Mouse (Mus musculus): Measurements from ENCODE around the gene Idh1.

DNA sequence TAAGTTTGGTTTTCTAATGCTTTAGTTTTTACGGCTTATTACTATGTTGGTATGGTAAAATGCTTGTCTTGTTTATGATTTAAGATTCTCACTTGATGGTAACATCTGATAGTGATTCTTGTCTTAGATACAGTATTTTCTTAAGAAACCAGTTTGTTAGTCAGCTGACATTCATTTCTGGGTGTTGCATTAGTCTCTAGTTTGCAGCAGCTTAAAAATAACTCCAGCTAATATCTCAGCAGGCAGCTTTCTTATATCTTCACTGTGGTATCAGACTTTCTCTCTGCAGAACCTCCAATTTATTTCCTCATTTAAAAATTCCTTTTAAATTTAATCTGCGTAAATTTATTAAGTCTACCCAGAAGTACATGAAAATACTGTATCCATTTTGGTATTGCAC lies 37.4 kb upstream of the Idh1 start:
- TF ChIP-seq CTCF (IDR thresholded peaks at IDR 0.05; ENCODE audit: extremely low read depth, insufficient read length, insufficient replicate concordance, low read depth, low read length) (no peak), POLR2A (IDR thresholded peaks at IDR 0.05; ENCODE audit: low read depth, low read length) (no peak)
